Mouse (Mus musculus): Measurements from ENCODE around the gene Zfp991.
A peak's percentile ranks its signal among the peaks of the same experiment; 100 is the strongest.
"Not testable (repeated sequence)": the region's sequence is repeated elsewhere in the genome, so short reads cannot be mapped to it uniquely, and the experiment has no call there.

The Zfp991 gene

GRCm38 (mm10) chr4:147131837-147132459, at the start of gene Zfp991:
Gene Zfp991 (plus strand): TSS chr4:147132038.
- DNase-seq = not testable (repeated sequence)

- DNase-seq = not testable (repeated sequence)
Observed at GRCm38 (mm10) chr4:147095641-147096040, 36.2 kb upstream of the Zfp991 start.

- DNase-seq = not testable (repeated sequence)
Observed at GRCm38 (mm10) chr4:147101666-147102626, 29.9 kb upstream of the Zfp991 start.

GRCm38 (mm10) chr4:147103814-147104213, 28.0 kb upstream of the Zfp991 start:
- not testable (repeated sequence) for DNase-seq

- not testable (repeated sequence) for DNase-seq
Observed at GRCm38 (mm10) chr4:147117839-147118238, 14.0 kb upstream of the Zfp991 start.

GRCm38 (mm10) chr4:147122286-147122685, 9.6 kb upstream of the Zfp991 start:
- DNase-seq = not testable (repeated sequence)

- not testable (repeated sequence) for DNase-seq
Observed at GRCm38 (mm10) chr4:147123797-147124196, 8.0 kb upstream of the Zfp991 start.

- peak; percentile 36 for DNase-seq
Observed at GRCm38 (mm10) chr4:147124400-147125306, 7.2 kb upstream of the Zfp991 start.

GRCm38 (mm10) chr4:147125326-147125725, 6.5 kb upstream of the Zfp991 start:
- not testable (repeated sequence) for DNase-seq

GRCm38 (mm10) chr4:147125870-147126269, 6.0 kb upstream of the Zfp991 start:
- DNase-seq = not testable (repeated sequence)

GRCm38 (mm10) chr4:147126435-147126834, 5.4 kb upstream of the Zfp991 start:
- not testable (repeated sequence) for DNase-seq

GRCm38 (mm10) chr4:147127137-147127536, 4.7 kb upstream of the Zfp991 start:
- DNase-seq = not testable (repeated sequence)

GRCm38 (mm10) chr4:147128152-147128551, 3.7 kb upstream of the Zfp991 start:
- DNase-seq = not testable (repeated sequence)

- DNase-seq = not testable (repeated sequence)
Observed at GRCm38 (mm10) chr4:147133596-147133995, 1.8 kb downstream of the Zfp991 start.

GRCm38 (mm10) chr4:147141757-147142156, 9.9 kb downstream of the Zfp991 start:
- not testable (repeated sequence) for DNase-seq

GRCm38 (mm10) chr4:147165282-147165681, 33.4 kb downstream of the Zfp991 start:
- not testable (repeated sequence) for DNase-seq

- not testable (repeated sequence) for DNase-seq
Observed at GRCm38 (mm10) chr4:147170547-147170946, 38.7 kb downstream of the Zfp991 start.

- not testable (repeated sequence) for DNase-seq
Observed at GRCm38 (mm10) chr4:147171557-147171956, 39.7 kb downstream of the Zfp991 start.

GRCm38 (mm10) chr4:147176279-147176880, 44.5 kb downstream of the Zfp991 start:
- DNase-seq = not testable (repeated sequence)

GRCm38 (mm10) chr4:147181141-147181685, 49.4 kb downstream of the Zfp991 start:
- DNase-seq = peak; percentile 2

- not testable (repeated sequence) for DNase-seq
Observed at GRCm38 (mm10) chr4:147181969-147182705, 50.3 kb downstream of the Zfp991 start.
